Mouse (Mus musculus) kidney, postnatal 10 days (tissue): ENCODE data around the gene Rin3.
A peak's percentile ranks its signal among the peaks of the same experiment; 100 is the strongest.

Experiments used
- DNase-seq: peaks from one replicate; pipeline ENCODE4 v3.0.0; 2021; ENCODE audit warnings: mixed read lengths

The Rin3 gene

GRCm38 (mm10) chr12:102305069-102305836 is 22.4 kb downstream of the Rin3 start:
- DNase-seq, result peak; percentile 49

- peak; percentile 89 for DNase-seq
Observed at GRCm38 (mm10) chr12:102308001-102308456, 25.2 kb downstream of the Rin3 start.

- DNase-seq, result peak; percentile 81
Observed at GRCm38 (mm10) chr12:102308457-102309011, 25.7 kb downstream of the Rin3 start.

- DNase-seq, result no peak
Observed at GRCm38 (mm10) chr12:102309099-102309799, 26.4 kb downstream of the Rin3 start.

- no peak for DNase-seq
Observed at GRCm38 (mm10) chr12:102309800-102310195, 26.9 kb downstream of the Rin3 start.

- DNase-seq, result no peak
Observed at GRCm38 (mm10) chr12:102310261-102310660, 27.4 kb downstream of the Rin3 start.

- DNase-seq, result peak; percentile 48
Observed at GRCm38 (mm10) chr12:102311454-102311853, 28.6 kb downstream of the Rin3 start.

GRCm38 (mm10) chr12:102319150-102319549 is 36.3 kb downstream of the Rin3 start:
- peak; percentile 38 for DNase-seq

- peak; percentile 56 for DNase-seq
Observed at GRCm38 (mm10) chr12:102319899-102320298, 37.1 kb downstream of the Rin3 start.

- DNase-seq, result no peak
Observed at GRCm38 (mm10) chr12:102320322-102320721, 37.5 kb downstream of the Rin3 start.

- no peak for DNase-seq
Observed at GRCm38 (mm10) chr12:102321064-102321728, 38.3 kb downstream of the Rin3 start.

- no peak for DNase-seq
Observed at GRCm38 (mm10) chr12:102321855-102322254, 39.0 kb downstream of the Rin3 start.

- peak; percentile 83 for DNase-seq
Observed at GRCm38 (mm10) chr12:102323392-102323791, 40.5 kb downstream of the Rin3 start.

- no peak for DNase-seq
Observed at GRCm38 (mm10) chr12:102324156-102324885, 41.5 kb downstream of the Rin3 start.

GRCm38 (mm10) chr12:102324886-102325220 is 42.0 kb downstream of the Rin3 start:
- DNase-seq, result no peak

GRCm38 (mm10) chr12:102326753-102327340 is 44.0 kb downstream of the Rin3 start:
- DNase-seq, result no peak

GRCm38 (mm10) chr12:102327525-102327924 is 44.7 kb downstream of the Rin3 start:
- DNase-seq, result peak; percentile 78

GRCm38 (mm10) chr12:102328090-102328489 is 45.2 kb downstream of the Rin3 start:
- no peak for DNase-seq

GRCm38 (mm10) chr12:102330188-102330587 is 47.3 kb downstream of the Rin3 start:
- no peak for DNase-seq

- no peak for DNase-seq
Observed at GRCm38 (mm10) chr12:102330731-102331130, 47.9 kb downstream of the Rin3 start.

GRCm38 (mm10) chr12:102333101-102333500 is 50.3 kb downstream of the Rin3 start:
- DNase-seq, result no peak

- DNase-seq, result no peak
Observed at GRCm38 (mm10) chr12:102339085-102339484, 56.2 kb downstream of the Rin3 start.
